Mouse (Mus musculus) cerebellum, postnatal 25 days (tissue): ENCODE results near the gene Dbh.

ENCODE experiments used
- DNase-seq, 2 experiments: peaks; one replicate each; pipeline ENCODE4 v3.0.0; 2021; ENCODE audit warnings: mixed read lengths in 2 of 2

The Dbh gene

GRCm38 (mm10) chr2:27166074-27166473 is 1.0 kb downstream of the Dbh start:
- no peak for DNase-seq

- DNase-seq: no peak
Observed at GRCm38 (mm10) chr2:27166999-27167398, 2.0 kb downstream of the Dbh start.

- DNase-seq: no peak
Observed at GRCm38 (mm10) chr2:27174242-27174641, 9.2 kb downstream of the Dbh start.

DNA sequence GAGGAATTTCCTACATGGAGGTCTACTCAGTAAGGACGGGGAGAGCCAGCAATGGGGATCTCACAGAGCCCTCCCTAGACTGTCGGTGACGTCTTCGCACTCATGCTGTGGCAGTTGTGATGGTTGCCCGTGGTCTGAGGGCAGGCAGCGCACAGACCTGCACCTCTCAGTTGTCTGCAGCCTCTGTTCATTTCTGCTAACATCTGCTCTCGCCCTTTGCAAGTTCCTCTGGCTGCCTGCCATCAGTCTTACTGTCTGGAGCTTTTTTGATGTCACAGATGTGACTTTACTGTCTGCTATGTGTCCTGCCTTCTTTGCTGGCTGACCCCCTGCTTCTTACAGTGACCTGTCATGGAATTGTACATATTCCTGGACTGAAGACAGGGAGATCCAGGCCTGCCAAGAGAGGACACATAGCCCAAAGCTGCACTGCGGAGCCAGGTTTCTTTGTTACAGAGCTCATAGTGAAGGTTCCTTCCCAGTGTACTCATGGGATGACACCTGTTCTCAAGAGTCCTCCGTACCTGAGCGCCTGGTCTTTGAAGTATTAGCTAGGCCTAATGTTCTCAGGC is 10.7 kb downstream of the Dbh start:
- no peak for DNase-seq

- no peak for DNase-seq
Observed at GRCm38 (mm10) chr2:27179101-27179500, 14.1 kb downstream of the Dbh start.

DNA sequence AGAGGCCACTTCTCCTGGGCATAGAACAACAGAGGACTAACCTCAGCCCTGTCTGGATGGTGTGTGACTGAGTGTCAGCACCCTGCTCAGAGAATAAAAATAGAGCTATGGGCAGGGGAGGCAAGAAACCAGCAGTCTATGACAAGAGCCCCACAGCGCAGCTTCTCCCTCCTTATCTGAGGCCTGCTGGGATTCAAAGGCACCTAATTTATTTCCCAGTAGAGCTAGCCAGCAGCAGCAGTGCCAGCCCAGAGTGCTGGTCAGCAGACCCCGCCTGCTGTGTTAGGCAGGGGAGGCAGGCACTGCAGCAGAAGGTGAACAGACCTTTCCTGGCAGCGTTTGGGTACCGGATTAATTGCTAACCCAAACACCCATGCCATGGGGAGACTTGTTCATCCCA is 16.9 kb downstream of the Dbh start:
- peak in 1 of 2 experiments; percentile 34 for DNase-seq

DNA sequence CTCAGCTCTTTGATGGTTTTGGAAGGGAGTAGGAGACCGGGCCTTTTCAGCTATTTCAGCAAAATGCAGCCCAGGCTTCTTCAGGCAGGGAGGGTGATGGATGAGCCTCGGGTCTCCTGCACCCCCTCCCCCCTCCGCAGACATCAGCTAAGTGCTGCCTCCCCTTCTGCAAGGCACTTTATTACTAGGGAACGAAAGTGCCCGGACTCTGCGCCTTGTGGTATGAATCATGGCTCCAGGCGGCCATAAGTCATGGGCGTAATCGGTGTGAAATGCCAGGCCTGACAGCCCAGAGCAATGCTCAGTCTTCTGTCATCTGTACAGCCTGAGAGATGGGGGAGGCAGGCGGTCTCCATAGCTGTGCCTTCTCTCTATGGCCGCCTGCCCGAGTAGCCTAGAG is 18.7 kb downstream of the Dbh start:
- no peak for DNase-seq

DNA sequence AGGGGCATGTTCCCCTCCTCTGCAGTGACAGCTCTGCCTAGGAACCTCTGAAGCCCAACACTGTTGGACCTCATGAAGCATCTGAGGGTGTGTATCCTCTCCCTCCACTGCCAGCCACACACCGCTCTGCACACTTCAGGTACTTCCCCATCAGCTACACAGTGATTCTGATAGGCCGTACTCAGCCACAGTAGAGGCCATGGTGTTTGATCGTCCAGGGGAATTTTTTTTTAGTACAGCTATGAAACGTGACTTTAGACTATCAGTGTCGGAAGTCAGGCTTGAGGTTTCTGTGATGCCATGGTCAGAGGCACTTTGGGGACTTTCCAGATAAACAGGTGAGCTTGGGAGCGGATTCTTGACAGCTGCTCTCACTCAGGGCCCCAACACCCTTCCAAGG is 22.5 kb downstream of the Dbh start:
- no peak for DNase-seq

DNA sequence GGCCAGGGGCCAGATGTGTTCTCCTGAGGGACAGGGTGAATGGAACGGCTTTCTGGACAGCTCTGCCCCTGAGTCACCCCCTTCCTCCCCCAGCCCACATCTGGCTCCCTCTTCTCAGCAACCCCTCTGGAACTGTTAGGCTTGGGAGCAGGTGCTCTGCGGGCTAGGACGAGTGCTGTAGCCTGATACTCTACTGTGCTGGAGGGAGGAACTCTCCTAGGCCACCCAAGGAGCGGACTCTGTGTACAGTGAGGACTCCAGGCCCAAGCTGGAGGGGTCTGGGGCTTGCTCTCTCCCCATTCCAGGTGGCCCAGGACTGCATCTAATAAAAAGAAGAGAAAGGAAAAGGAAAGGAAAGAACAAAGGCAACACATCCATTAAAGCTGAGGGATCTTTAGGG is 25.0 kb downstream of the Dbh start:
- no peak for DNase-seq

DNA sequence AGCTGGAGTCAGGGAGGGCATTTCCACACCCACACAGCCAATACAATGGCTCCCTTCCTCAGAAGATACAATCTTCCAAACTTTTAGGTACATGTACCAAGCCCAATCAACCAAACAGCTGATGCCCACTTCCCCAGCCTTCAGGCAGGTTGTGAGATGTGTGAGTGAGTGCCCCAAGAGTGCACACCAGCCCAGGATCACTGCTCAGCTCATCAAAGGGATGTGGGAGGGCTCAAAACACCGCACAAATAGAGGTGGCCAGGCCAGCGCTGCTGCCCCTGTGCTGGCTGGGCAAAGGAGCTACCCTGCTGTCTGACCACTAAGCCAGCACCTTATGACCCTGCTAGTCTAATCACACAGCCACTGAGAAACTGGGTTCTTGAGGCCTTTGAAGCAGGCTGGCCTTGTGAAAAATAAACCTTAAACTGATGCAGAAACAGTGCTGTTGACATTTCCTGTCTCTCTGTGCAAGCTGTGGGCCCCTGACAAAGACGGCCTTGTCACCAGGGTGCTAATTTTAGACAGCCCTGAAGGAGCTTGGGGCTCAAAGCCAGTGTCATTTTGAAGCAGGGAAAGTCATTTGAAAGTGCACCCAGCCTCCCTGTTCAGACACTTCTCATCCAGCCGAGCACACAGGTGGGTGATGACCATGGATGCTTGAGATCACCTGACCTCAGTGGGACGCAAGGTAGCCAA is 33.7 kb downstream of the Dbh start:
- DNase-seq: no peak

GRCm38 (mm10) chr2:27200586-27200985 is 35.6 kb downstream of the Dbh start:
- no peak for DNase-seq

DNA sequence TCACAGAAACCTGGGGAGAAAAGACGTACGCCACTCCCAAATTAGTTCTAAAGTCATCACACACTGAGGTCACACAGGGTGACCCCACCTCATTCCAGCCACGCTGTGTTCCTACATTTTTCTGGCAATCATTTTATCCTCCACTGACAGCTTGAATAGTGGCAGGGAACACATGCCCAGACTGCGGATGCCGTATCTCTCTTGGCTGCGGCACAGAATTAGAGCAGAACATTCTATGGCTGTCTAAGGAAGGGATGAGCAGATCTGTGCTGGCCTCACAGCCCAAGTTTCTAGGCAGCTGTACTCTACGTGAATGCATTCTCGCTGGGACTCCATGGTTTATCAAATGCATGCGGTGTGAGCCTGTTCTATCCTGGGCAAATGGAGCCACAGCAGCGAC is 40.6 kb downstream of the Dbh start:
- DNase-seq: peak; percentile 42 to 55

DNA sequence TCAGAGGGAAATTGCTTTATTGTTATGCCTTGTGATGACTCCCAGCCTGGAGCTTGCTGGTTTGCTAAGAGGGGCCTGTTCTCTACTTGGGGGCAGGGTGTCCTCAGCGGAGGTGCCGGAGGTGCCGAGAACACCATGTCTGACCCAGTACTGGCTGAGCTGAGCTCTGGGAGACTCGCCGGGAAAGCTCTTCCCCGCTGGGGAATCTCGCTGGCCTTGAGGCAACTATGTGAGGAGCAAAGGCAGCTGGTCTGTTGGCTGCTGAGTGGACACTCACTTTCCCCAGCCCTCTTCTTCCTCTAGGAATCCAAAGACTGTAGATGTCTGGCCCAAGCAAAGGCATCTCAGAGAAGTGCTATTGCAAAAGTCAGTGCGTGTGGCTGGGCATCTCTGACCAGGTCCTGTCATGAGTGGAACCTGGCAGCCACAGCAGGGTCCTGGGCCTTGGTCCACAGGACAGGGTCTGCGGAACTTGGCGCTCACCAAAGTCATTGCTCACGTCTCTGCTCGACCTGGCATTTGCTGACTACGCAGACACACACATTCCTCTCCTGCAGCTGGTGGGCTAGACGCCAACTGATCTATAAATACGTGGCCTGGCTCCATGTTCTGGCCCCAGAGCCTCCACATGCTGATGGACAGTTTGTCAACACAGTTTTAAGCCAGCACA is 41.2 kb downstream of the Dbh start:
- DNase-seq: peak; percentile 28 to 30

DNA sequence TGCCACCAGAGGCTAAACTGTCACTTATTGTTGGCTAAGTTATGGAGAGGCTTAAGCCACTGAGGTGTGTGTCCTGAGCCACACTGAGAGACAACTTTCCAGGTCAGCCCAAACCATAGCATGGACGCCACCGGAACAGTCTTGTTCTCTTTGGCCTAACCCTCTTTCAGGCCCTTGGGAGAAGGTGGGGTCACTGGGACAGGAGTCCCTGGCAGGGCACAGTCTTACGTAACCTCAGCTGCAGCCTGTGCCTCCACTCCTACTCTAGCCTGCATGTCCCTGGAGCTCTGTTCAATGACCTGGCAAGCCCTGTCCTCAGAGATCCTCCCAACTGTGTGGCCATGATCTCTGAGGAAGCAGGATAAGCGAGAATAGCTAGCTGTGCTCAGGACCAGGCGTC is 42.1 kb downstream of the Dbh start:
- DNase-seq: no peak

GRCm38 (mm10) chr2:27209370-27209769 is 44.3 kb downstream of the Dbh start:
- no peak for DNase-seq

DNA sequence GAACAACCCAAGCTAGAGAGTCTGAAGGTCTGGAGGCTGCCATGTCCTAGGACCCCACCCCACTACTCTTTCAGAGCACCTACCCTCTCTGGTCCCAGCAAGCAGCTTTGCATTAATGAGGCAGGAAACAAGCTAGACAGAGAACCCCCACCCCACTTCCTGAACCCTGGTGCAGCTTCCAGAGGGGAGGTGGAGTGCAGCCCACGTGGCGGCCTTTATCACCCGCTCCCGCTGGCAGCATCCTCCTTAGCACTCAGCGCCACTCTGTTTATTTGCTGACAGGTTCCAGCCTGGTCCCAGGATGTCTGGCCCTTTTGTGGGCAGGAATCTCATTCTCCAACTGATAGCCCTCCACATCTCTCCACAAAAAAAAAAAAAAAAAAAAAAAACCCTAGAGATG is 44.8 kb downstream of the Dbh start:
- no peak for DNase-seq

DNA sequence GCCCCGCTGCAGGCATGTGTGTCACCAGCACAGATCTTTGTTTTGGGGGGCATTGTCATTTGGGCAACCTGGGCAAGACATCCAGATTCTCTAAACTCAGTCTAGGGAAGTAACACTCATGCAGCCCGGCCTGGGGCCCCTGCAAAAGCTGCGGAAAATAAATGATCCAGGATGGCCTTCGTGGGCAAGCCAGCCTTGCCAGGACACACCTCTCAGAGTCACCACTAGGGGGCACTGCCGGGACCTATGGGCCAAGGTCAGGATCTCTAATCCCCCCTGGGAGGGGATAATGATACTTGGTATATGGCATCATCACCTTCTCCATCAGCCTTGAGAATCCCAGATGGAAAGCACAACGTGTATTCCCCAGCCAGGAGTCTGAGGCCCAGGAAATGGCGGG is 45.2 kb downstream of the Dbh start:
- DNase-seq: peak; percentile 59 to 73

- DNase-seq: peak; percentile 70 to 78
Observed at GRCm38 (mm10) chr2:27210676-27211210, 45.7 kb downstream of the Dbh start.

DNA sequence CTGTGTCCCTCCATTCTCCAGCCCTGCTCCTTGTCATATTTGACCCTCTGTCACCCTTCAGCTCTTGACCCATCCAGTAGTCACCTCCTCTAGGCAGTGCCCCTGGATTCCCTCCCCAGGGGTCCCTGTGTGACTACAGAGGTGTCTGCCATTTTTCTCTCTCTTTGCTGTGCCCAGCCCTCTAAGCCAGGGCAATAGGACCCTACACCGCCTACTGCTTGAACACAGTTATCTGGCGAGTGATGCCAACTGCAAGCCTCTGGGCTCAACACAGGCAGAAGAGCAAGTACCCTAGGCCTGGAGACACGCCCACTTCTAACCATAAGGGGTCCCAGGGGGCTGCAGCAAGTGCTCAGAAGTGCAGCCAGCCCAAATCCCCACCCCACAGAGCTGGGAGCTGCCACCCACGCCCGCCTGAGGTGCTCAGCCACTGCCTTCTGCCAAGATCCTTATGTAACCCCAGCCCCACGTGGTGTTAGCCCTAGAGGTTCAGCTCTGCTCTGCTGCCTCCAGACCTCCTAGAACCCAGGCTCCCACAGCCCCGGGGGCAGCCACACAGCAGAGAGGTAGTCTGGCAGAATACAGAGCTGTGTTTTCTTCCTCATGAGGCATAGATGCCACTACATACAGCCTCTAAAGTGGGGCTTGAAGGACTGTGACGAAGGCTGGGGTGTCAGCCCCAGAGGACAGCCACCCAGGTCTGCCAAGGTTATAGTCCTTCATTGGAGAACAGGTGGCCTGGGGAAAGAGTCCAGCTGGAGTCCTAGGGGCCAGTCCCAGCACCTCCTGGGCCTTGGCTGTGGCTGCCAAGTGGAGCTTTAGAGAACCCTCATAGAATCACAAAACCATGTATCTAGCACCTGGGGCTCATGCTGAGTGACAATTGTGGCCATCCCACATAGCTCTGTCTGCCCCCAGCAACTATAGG is 47.2 kb downstream of the Dbh start:
- DNase-seq: peak; percentile 82

- no peak for DNase-seq
Observed at GRCm38 (mm10) chr2:27215537-27215936, 50.5 kb downstream of the Dbh start.

GRCm38 (mm10) chr2:27218121-27218544 is 53.1 kb downstream of the Dbh start:
- no peak for DNase-seq

DNA sequence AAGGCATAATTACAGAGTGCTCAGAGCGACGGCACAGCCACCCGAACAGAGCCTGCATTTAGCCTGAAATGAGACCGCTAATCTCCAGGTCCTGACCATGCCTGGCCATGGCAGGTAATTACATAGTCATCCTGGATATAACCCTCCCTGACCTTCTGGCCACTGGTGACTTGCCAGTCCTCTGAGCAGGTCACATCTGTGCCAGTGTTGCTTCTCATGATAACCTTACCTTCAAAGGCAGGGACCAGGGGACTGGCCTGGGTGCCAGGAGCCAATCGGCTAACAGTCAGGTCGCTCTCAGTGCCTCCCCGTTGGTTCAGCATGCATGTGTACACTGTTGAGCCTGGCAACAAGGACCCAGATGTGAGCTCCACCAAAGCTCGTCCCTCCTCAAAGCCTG is 53.5 kb downstream of the Dbh start:
- no peak for DNase-seq

- peak; percentile 71 to 74 for DNase-seq
Observed at GRCm38 (mm10) chr2:27223012-27223421, 58.0 kb downstream of the Dbh start.
